Mouse (Mus musculus): ENCODE data around the gene Vsir. TPM values are rescaled to one million over a fixed set of nuclear protein-coding genes. Genes with fewer than 3 reads are reported as not detected.

Gene Vsir
- total RNA-seq, 2 experiments from 2014 or later, result 22.6 to 24.4 TPM

- no peak for DNase-seq
- intact Hi-C loops (cut with DNase I), result no loop called here
Measured at GRCm38 (mm10) chr10:60379419-60379957, 32.8 kb downstream of the Vsir start.

GRCm38 (mm10) chr10:60380229-60380628 lies 33.6 kb downstream of the Vsir start:
- intact Hi-C loops (cut with DNase I), result no loop called here
- DNase-seq, result no peak

GRCm38 (mm10) chr10:60381142-60381925 lies 34.7 kb downstream of the Vsir start:
- intact Hi-C loops (cut with DNase I), result no loop called here
- no peak for DNase-seq

- no peak for DNase-seq
- intact Hi-C loops (cut with DNase I), result loop anchor here (5.0 kb wide), 1 partner anchor 41 kb away; the partner anchor contains the start of gene Vsir
Measured at GRCm38 (mm10) chr10:60388332-60388731, 41.7 kb downstream of the Vsir start.

GRCm38 (mm10) chr10:60389447-60389865 lies 42.8 kb downstream of the Vsir start:
- DNase-seq, result no peak
- intact Hi-C loops (cut with DNase I), result loop anchor here (5.0 kb wide), 1 partner anchor 42 kb away; the partner anchor contains the start of gene Vsir

GRCm38 (mm10) chr10:60390177-60390903 lies 43.7 kb downstream of the Vsir start:
- intact Hi-C loops (cut with DNase I), result no loop called here
- DNase-seq, result no peak

GRCm38 (mm10) chr10:60390904-60391420 lies 44.3 kb downstream of the Vsir start:
- no peak for DNase-seq
- intact Hi-C loops (cut with DNase I), result no loop called here

- intact Hi-C loops (cut with DNase I), result no loop called here
- no peak for DNase-seq
Measured at GRCm38 (mm10) chr10:60391661-60392060, 45.0 kb downstream of the Vsir start.

GRCm38 (mm10) chr10:60394936-60395335 lies 48.3 kb downstream of the Vsir start:
- intact Hi-C loops (cut with DNase I), result no loop called here

GRCm38 (mm10) chr10:60395605-60396004 lies 49.0 kb downstream of the Vsir start:
- intact Hi-C loops (cut with DNase I), result no loop called here

More at GRCm38 (mm10) chr10:60394936-60395335, 48.3 kb downstream of the Vsir start:
- no peak for DNase-seq

GRCm38 (mm10) chr10:60398051-60398814 lies 51.6 kb downstream of the Vsir start:
- intact Hi-C loops (cut with DNase I), result no loop called here
- no peak for DNase-seq

More at GRCm38 (mm10) chr10:60395605-60396004, 49.0 kb downstream of the Vsir start:
- no peak for DNase-seq

GRCm38 (mm10) chr10:60399449-60399848 lies 52.8 kb downstream of the Vsir start, which contains the start of gene Gm17455:
Gm17455 (plus strand) TSS chr10:60399726.
- intact Hi-C loops (cut with DNase I), result no loop called here
- no peak for DNase-seq

- no peak for DNase-seq
- intact Hi-C loops (cut with DNase I), result no loop called here
Measured at GRCm38 (mm10) chr10:60400507-60401295, 54.0 kb downstream of the Vsir start.

GRCm38 (mm10) chr10:60405460-60406177 lies 59.0 kb downstream of the Vsir start:
- peak; percentile 45 to 55 for DNase-seq
- intact Hi-C loops (cut with DNase I), result loop anchor here (2.0 kb wide), 1 partner anchor 59 kb away; the partner anchor contains the start of gene Vsir

GRCm38 (mm10) chr10:60407831-60408230 lies 61.2 kb downstream of the Vsir start:
- intact Hi-C loops (cut with DNase I), result loop anchor here (2.0 kb wide), 2 partner anchors 61 to 103 kb away; partner anchors contain the start of gene Vsir
- DNase-seq, result peak; percentile 70 to 80

- DNase-seq, result peak in 1 of 2 experiments; percentile 16
- intact Hi-C loops (cut with DNase I), result loop anchor here (1.0 kb wide), 1 partner anchor 106 kb away; no protein-coding TSS in a partner anchor
Measured at GRCm38 (mm10) chr10:60411794-60412193, 65.1 kb downstream of the Vsir start.

- intact Hi-C loops (cut with DNase I), result no loop called here
- no peak for DNase-seq
Measured at GRCm38 (mm10) chr10:60413756-60414155, 67.1 kb downstream of the Vsir start.

GRCm38 (mm10) chr10:60417041-60417440 lies 70.4 kb downstream of the Vsir start:
- no peak for DNase-seq
- intact Hi-C loops (cut with DNase I), result loop anchor here (2.0 kb wide), 1 partner anchor 340 kb away; no protein-coding TSS in a partner anchor
